Mouse (Mus musculus) mesoderm, embryonic 11.5 days (tissue): ENCODE measurements around the gene Med17.

Experiments used
- DNase-seq: peaks from one replicate; pipeline ENCODE4 v3.0.0-alpha.2; 2012; ENCODE audit warnings: low read depth, low spot score

Med17 gene

DNA sequence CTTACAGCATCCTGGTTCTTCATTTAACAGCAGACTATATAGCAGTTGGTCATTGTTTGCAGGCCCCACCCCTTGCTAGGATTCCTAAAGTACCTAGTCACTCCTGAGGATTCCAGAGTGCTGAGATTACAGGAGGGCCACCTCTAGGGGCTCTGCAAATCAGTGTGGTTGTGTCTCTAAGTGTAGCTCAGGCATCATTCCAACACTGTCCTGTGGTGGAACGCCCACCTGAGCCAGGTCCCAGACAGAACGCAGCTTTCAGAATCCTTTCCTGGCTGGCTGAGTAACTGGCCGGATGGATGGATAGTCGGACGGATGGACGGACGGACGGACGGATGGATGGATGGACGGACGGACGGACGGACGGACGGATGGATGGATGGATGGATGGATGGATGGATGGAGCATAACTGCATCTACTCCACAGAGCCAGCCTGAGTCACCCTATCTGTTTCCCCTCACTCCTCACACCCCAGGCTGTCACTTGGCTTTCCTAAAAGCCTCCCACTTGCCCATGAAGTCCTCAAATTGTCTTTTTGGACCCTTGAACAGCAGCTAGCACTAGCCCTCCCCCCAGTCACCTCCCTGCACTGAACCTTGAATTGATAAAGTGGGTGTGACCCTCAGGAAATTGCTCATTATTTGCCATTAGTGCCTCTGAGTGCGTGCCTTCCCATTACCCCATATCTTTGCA is 41.3 kb downstream of the Med17 start:
- no peak for DNase-seq

DNA sequence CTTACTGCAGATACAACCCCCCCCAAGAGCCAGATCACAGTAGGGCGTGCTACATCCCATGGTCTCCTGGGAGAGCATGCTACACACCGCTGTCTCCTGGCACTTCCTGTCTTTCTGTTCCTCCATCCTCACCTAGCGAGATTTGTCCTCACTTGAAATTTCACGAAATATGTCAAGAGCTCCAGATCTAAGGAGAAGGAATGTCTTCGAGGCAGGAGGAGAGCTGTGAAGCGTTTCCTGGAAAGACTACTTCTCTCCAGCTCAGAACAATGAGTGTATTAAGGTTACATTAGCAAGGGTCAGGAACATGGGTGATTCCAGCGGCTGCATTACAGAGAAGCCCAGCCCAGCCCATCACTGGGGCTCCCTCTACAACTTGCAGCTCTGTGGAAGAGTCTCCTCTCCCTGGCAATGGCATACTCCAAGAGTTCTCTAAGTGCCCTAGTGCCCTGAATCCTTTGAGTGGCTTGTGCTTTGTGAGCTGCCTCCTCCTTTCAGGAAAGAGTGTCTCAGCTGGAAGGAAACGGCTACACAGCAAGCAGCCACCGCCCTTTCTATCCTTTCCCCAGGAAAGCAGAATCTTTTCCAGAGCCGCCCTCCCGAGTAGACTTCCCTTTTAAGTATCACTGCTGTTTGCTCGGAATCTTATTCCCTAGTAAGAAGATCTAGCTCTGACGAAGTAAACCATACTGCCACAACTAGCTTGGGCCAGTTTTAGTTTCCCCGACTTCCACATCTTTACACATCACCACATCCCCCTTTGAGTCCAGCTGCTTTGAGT is 42.0 kb downstream of the Med17 start:
- DNase-seq = no peak

DNA sequence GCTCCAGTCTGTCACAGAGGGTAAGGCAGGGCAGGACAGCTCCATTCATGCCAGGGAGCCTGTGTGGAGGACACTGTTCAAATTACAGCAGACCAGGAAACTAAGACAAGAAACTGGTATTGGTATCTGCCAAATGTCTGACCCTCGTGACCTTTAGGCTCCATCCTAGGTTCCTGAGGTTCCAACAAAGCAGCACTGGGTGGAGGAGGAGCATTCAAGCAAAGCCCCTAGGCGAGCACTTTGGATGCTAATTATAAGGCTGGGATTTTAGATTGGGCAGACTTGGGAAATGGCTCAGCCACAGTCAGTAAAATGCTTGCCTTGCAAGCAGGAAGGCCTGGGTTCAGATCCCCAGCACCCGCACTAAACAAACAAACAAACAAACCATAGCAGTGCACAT is 43.7 kb downstream of the Med17 start:
- no peak for DNase-seq

DNA sequence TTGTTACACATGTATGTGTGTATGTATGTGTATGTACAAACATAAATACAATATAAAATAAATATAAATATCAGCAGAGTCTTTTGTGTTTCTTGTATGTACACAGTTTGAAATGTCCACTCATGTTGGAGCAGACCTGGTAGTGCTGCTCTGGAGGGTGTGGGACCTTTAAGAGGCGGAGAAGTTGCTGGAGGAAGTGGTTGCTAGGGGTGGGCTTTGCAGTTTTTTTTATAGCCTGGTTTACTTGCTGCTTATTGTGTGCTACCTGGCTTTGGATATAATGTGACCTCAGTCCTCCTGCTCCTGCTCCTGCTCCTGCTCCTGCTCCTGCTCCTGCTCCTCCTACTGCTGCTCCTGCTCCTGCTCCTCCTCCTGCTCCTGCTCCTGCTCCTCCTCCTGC is 46.1 kb downstream of the Med17 start:
- no peak for DNase-seq

DNA sequence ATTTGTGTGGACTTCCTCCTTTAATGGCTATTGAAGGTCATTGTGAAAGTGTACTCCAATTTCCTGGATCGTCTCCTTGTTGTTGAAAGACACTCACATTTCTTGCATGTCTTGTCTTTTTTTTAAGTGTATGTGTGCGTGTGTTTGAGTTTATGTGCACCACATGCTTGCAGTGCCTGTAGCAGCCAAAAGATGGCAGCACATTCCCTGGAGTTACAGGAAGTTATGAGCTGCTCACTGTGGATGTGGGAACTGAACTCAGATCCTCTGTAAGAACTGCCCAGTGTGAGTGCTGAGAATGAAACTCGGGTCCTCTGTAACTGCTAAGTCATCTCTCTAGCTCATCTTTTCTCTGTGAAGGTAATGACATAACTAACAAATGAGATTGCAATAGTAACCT is 47.3 kb downstream of the Med17 start:
- DNase-seq = no peak

DNA sequence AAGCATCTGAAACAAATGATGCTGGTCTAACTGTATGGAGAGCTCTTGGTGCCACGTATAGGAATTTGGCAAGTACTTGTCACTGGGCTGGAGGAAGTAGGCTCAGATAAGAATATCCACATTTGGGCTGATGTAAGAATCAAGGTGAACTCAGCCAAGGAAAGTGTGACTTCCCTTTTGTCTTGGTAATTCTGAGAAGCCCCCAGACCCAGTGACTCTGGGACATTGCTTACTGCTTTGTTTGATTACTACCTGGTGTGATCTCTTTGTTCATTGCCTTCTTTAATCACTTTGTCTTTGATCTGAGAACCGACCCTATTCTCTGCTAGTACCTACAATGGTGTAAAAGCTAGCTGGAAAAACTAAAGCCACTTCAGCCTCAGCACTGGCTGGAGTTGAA is 54.8 kb downstream of the Med17 start:
- no peak for DNase-seq

DNA sequence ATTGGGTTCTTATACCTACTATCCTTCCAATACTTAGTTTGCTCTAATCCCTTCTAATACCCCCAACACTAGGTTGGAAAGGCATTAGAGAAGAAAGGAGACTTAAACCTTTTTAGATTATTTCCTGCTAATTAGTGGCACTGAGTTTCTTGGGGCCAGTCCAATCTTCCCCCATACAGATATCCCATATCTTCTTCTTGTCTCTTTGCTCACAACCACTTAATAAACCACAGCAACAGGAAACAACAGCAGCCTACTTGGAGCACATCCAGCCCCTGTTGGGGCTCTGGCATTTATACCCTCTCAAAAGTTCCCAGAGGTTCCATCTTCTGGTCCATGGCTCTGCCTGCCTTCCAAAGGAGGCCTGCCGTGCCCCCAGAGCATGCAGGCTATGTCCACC is 66.0 kb downstream of the Med17 start:
- DNase-seq = no peak

DNA sequence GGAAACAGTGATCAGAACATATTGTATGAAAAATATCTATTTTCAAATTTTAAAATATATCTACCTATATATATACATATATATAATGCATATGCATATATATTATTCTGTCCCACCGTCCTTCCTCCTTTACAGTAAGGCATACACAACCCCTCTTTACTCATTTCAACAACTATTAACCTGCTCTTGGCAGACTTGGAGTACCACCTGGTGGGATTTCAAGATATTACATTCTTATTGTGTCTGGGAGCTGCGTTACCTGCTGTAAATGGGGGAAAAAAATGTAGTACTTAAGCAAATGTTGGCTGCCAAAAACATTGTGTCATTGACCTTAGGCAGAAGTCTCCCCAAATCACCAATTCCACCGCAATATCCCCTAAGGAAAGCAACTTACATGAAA is 67.9 kb downstream of the Med17 start:
- DNase-seq = peak; percentile 28
